Mouse (Mus musculus): ENCODE data around the gene Mindy2. TPM values are rescaled to one million over a fixed set of nuclear protein-coding genes. Genes with fewer than 3 reads are reported as not detected.
A peak's percentile ranks its signal among the peaks of the same experiment; 100 is the strongest.

Mindy2 gene
- polyA plus RNA-seq (2012; fragmentation: generic; extraction: Trizol), result 4.0 TPM

DNA sequence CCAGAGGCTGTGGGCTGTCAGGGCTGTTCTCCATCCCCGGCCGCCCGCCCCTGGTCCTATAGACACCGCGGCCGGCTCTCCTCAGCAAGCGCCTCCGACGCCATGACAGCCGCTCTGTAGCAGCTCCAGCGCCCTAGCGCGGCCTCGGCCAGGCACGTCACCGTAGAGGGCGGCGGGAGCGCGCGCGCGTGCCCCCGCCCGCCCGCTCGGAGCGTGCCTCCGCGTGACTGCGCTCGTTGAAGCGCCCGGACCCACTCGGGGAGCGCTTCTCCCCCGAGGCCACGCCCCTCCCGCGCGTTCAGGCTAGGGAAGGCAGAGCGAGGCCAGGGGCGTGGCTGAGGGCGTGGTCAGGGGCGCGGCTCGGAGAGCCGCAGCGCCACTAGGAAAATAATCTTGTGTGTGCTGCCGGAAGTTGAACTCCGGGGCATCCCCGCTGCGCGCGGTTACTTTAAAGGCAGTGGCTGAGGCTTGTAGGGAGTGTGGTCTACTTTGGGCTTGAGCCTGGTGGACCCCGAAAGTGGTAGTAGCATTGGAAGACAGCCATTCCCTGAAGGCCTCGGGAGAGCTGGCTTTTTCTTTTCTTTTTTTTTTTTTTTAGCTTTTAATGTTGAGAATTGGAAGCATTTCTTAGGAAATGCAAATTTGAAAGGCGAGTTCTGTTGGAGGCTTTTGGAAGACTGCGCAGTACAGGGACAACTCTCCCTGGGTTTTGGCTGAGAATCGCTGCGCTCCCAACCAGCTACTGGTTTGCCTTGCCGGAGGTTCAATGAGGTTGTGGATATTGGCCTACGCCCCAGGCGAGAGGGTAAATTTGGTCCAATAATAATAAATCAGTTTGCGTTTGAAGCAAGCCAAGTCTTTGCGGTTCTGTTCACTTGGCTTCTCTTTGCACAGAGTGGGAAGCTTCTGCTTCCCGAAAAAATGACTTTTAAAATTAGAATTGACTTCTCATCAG lies at the start of gene Mindy2:
Mindy2 (minus strand) TSS at position 162 of the 955 bp plus-strand sequence.
- peak within 1 kb of the TSS; percentile 33 for H3K4me3 ChIP-seq
- H3ac ChIP-seq (ENCODE audit: control insufficient read depth, insufficient read length), result peak within 1 kb of the TSS; percentile 97
- no peak for TF ChIP-seq MAX (IDR thresholded peaks at IDR 0.05; ENCODE audit: low read depth)
- TF ChIP-seq POLR2A (IDR thresholded peaks at IDR 0.05; ENCODE audit: insufficient read length, low read depth), result peak; percentile 89
- peak; percentile 5 for TF ChIP-seq USF1 (IDR thresholded peaks at IDR 0.05; ENCODE audit: low read depth)
- TF ChIP-seq E2F4 (IDR thresholded peaks at IDR 0.05; ENCODE audit: insufficient read depth), result peak; percentile 77
- no peak for TF ChIP-seq SRF (IDR thresholded peaks at IDR 0.05; ENCODE audit: control insufficient read depth, insufficient read length, low read depth)
- no peak for TF ChIP-seq CEBPB (IDR thresholded peaks at IDR 0.05; ENCODE audit: insufficient read depth, poor library complexity, severe bottlenecking)
- no peak for TF ChIP-seq TCF3 (IDR thresholded peaks at IDR 0.05; ENCODE audit: insufficient read length, low read depth)
- TF ChIP-seq TCF12 (IDR thresholded peaks at IDR 0.05; ENCODE audit: insufficient read depth, poor library complexity, severe bottlenecking), result no peak
- TF ChIP-seq POLR2AphosphoS2 (IDR thresholded peaks at IDR 0.05; ENCODE audit: insufficient read length, low read depth), result peak; percentile 79
- TF ChIP-seq REST (IDR thresholded peaks at IDR 0.05; ENCODE audit: insufficient read depth, insufficient read length), result no peak
- TF ChIP-seq MYOG (IDR thresholded peaks at IDR 0.05; ENCODE audit: control insufficient read depth in 1 of 3, insufficient read depth in 1 of 3, insufficient read length in 2 of 3, low read depth in 2 of 3), result peak in 1 of 3 experiments; percentile 6
- TF ChIP-seq MYOD1 (IDR thresholded peaks at IDR 0.05; ENCODE audit: control insufficient read depth in 1 of 3, insufficient read length in 2 of 3, low read depth in 2 of 3), result peak in 1 of 3 experiments; percentile 4
- H3K79me2 ChIP-seq (ENCODE audit: control insufficient read depth, insufficient read depth), result peaks cover 7% of the 10 kb centered on the region
- H3K27me3 ChIP-seq (ENCODE audit: control insufficient read depth, insufficient read depth, insufficient read length), result no peaks in the 10 kb centered on the region
- peak within 1 kb of the TSS; percentile 96 for H3K4me2 ChIP-seq (ENCODE audit: low read depth)
- no peaks in the 10 kb centered on the region for H3K36me3 ChIP-seq (ENCODE audit: control insufficient read depth, insufficient read depth)

DNA sequence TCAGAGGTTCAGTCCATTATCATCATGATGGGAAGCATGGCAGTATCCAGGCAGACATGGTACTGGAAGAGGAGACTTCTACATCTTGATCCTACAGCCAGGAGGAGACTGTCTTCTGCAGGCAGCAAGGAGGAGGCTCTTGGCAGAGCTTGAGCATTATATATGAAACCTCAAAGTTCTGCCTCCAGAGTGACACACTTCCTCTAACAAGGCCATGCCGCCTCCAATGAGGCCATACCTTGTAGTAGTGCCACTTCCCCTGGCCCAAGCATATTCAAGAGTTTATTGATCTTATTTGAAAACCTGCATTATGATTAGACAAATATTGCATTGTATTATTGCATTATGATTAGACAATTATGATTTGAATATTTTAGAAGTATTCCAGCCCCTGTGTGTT lies 49.5 kb upstream of the Mindy2 start:
- H3K4me2 ChIP-seq (ENCODE audit: low read depth), result no peak overlapping the region
- peaks cover 18% of the 10 kb centered on the region for H3K36me3 ChIP-seq (ENCODE audit: control insufficient read depth, insufficient read depth)
- H3K4me3 ChIP-seq, result no peak overlapping the region
- TF ChIP-seq SRF (IDR thresholded peaks at IDR 0.05; ENCODE audit: control insufficient read depth, insufficient read length, low read depth), result no peak
- H3K79me2 ChIP-seq (ENCODE audit: control insufficient read depth, insufficient read depth), result peaks cover 22% of the 10 kb centered on the region
- no peak overlapping the region for H3ac ChIP-seq (ENCODE audit: control insufficient read depth, insufficient read length)
- H3K27me3 ChIP-seq (ENCODE audit: control insufficient read depth, insufficient read depth, insufficient read length), result no peaks in the 10 kb centered on the region

GRCm38 (mm10) chr9:70703597-70704203 lies 46.7 kb upstream of the Mindy2 start:
- Histone ChIP-seq H3K79me2 (ENCODE audit: control insufficient read depth, insufficient read depth) (peaks cover 40% of the 10 kb centered on the region), H3K36me3 (ENCODE audit: control insufficient read depth, insufficient read depth) (peaks cover 18% of the 10 kb centered on the region), H3K4me3 (no peak overlapping the region), H3K27me3 (ENCODE audit: control insufficient read depth, insufficient read depth, insufficient read length) (no peaks in the 10 kb centered on the region), H3K4me2 (ENCODE audit: low read depth) (no peak overlapping the region), H3ac (ENCODE audit: control insufficient read depth, insufficient read length) (no peak overlapping the region)
- TF ChIP-seq REST (IDR thresholded peaks at IDR 0.05; ENCODE audit: insufficient read depth, insufficient read length) (no peak), SRF (IDR thresholded peaks at IDR 0.05; ENCODE audit: control insufficient read depth, insufficient read length, low read depth) (no peak), POLR2AphosphoS2 (IDR thresholded peaks at IDR 0.05; ENCODE audit: insufficient read length, low read depth) (no peak), MYOG (IDR thresholded peaks at IDR 0.05; ENCODE audit: control insufficient read depth in 1 of 3, insufficient read depth in 1 of 3, insufficient read length in 2 of 3, low read depth in 2 of 3) (no peak), TCF3 (IDR thresholded peaks at IDR 0.05; ENCODE audit: insufficient read length, low read depth) (no peak), MYOD1 (IDR thresholded peaks at IDR 0.05; ENCODE audit: control insufficient read depth in 1 of 3, insufficient read length in 2 of 3, low read depth in 2 of 3) (no peak), USF1 (IDR thresholded peaks at IDR 0.05; ENCODE audit: low read depth) (no peak), TCF12 (IDR thresholded peaks at IDR 0.05; ENCODE audit: insufficient read depth, poor library complexity, severe bottlenecking) (no peak), MAX (IDR thresholded peaks at IDR 0.05; ENCODE audit: low read depth) (no peak), CEBPB (IDR thresholded peaks at IDR 0.05; ENCODE audit: insufficient read depth, poor library complexity, severe bottlenecking) (no peak), POLR2A (IDR thresholded peaks at IDR 0.05; ENCODE audit: insufficient read length, low read depth) (no peak), E2F4 (IDR thresholded peaks at IDR 0.05; ENCODE audit: insufficient read depth) (no peak)

- H3K79me2 ChIP-seq (ENCODE audit: control insufficient read depth, insufficient read depth), result peaks cover 84% of the 10 kb centered on the region
- H3ac ChIP-seq (ENCODE audit: control insufficient read depth, insufficient read length), result no peak overlapping the region
- TF ChIP-seq TCF3 (IDR thresholded peaks at IDR 0.05; ENCODE audit: insufficient read length, low read depth), result no peak
- no peak for TF ChIP-seq MAX (IDR thresholded peaks at IDR 0.05; ENCODE audit: low read depth)
- TF ChIP-seq E2F4 (IDR thresholded peaks at IDR 0.05; ENCODE audit: insufficient read depth), result no peak
- no peak for TF ChIP-seq POLR2A (IDR thresholded peaks at IDR 0.05; ENCODE audit: insufficient read length, low read depth)
- no peak for TF ChIP-seq CEBPB (IDR thresholded peaks at IDR 0.05; ENCODE audit: insufficient read depth, poor library complexity, severe bottlenecking)
- TF ChIP-seq USF1 (IDR thresholded peaks at IDR 0.05; ENCODE audit: low read depth), result no peak
- TF ChIP-seq REST (IDR thresholded peaks at IDR 0.05; ENCODE audit: insufficient read depth, insufficient read length), result no peak
- TF ChIP-seq SRF (IDR thresholded peaks at IDR 0.05; ENCODE audit: control insufficient read depth, insufficient read length, low read depth), result no peak
- TF ChIP-seq POLR2AphosphoS2 (IDR thresholded peaks at IDR 0.05; ENCODE audit: insufficient read length, low read depth), result no peak
- no peak for TF ChIP-seq MYOG (IDR thresholded peaks at IDR 0.05; ENCODE audit: control insufficient read depth in 1 of 3, insufficient read depth in 1 of 3, insufficient read length in 2 of 3, low read depth in 2 of 3)
- TF ChIP-seq TCF12 (IDR thresholded peaks at IDR 0.05; ENCODE audit: insufficient read depth, poor library complexity, severe bottlenecking), result no peak
- TF ChIP-seq MYOD1 (IDR thresholded peaks at IDR 0.05; ENCODE audit: control insufficient read depth in 1 of 3, insufficient read length in 2 of 3, low read depth in 2 of 3), result no peak
- H3K4me2 ChIP-seq (ENCODE audit: low read depth), result no peak overlapping the region
- H3K4me3 ChIP-seq, result no peak overlapping the region
- H3K27me3 ChIP-seq (ENCODE audit: control insufficient read depth, insufficient read depth, insufficient read length), result no peaks in the 10 kb centered on the region
- H3K36me3 ChIP-seq (ENCODE audit: control insufficient read depth, insufficient read depth), result no peaks in the 10 kb centered on the region
These were observed 41.1 kb upstream of the Mindy2 start for GRCm38 (mm10) chr9:70698090-70698489.

All from myocyte (in vitro differentiated cells).